Mouse (Mus musculus): Measurements from ENCODE around the gene Cox15. TPM values are rescaled to one million over a fixed set of nuclear protein-coding genes. Genes with fewer than 3 reads are reported as not detected.

The Cox15 gene
- polyA plus RNA-seq (2012; ENCODE audit: insufficient read depth, low replicate concordance): 0.56 and 2.6 TPM in 2 replicates

DNA sequence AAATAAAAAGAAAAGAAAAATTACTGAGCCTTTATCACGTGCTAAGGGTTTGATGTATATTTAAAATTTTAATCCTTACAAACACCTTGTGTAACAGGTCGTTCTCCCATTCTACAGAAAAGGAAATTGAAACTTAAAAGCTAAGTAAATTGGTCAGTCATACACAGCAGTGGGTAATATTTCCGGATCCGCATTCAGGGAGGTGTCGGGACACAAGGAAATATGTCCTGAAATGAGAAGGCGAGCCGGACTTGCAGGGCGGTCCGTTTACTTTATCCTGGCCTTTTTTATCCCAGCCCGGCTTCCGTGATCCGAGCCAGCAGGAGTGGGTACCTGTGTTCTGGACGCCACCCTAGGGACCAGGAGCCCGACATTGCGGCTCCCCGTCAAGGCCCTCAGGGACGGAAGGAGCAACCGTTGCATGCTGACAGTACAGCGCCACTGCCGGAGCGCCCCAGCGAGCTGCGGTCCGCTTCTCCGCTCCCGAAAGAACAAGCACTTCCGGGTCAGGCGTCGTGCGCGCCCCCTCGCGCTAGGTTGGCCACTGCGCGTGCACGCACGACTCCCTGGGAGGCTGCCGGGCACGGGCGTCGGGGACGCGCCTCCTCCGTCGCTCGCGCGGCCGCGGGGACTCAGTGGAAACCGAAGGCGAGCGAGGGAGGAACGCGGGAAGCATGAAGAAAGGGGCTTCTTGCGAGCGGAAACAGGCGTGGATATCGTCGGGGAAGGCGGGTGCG, at the start of gene Cox15, which contains the start of gene Cutc:
Cox15 (minus strand) TSS at position 512 of the 737 bp plus-strand sequence.
Cutc (plus strand) TSS at position 508 of the 737 bp plus-strand sequence.
- H3K4me1 ChIP-seq: peaks cover 63% of the 10 kb centered on the region
- H3K9me3 ChIP-seq: no peaks in the 10 kb centered on the region
- H3K36me3 ChIP-seq (replicated peaks; ENCODE audit: low read length): peaks cover 41% of the 10 kb centered on the region
- H3K27me3 ChIP-seq (replicated peaks): no peaks in the 10 kb centered on the region
- peak within 1 kb of the TSS; percentile 91 for H3K4me3 ChIP-seq (replicated peaks)
- TF ChIP-seq FLI1 (IDR thresholded peaks at IDR 0.05; ENCODE audit: low read length) (no peak), GATA1 (IDR thresholded peaks at IDR 0.05; ENCODE audit: borderline replicate concordance, low read length) (no peak)

DNA sequence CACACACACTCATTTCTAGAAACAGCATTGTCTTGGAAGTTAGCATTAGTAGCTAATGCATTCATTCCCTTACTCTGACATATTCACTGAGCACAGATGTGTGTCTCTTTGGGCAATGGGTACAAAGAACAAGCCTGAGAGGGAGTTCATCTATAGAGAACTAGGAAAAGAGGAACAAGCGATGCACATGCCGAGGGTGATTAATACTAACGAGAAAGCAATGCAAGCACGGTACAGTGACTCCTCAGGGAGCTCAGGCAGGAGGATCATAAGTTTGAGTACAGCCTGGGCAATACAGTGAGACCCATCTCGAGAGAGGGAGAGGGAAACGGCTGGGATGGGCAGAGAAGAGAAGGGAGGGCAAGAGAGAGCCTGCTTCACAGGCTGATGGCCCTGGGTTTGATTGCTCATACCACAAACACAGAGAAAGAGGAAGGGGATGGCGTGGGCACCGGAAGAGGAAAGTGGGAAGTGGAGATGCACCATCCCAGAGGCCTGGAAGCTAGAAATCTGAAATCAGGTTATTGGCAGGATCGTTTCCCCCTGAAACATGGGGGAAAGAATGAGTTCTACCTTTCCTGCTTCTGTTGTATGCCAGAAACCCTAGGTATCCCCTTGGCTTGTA, 48.7 kb upstream of the Cox15 start:
- TF ChIP-seq GATA1 (IDR thresholded peaks at IDR 0.05; ENCODE audit: borderline replicate concordance, low read length): no peak
- TF ChIP-seq FLI1 (IDR thresholded peaks at IDR 0.05; ENCODE audit: low read length): no peak
- Histone ChIP-seq H3K27me3 (replicated peaks) (peaks cover 27% of the 10 kb centered on the region), H3K4me1 (no peaks in the 10 kb centered on the region; the same call in 1 of the 2 replicates), H3K9me3 (no peaks in the 10 kb centered on the region), H3K4me3 (replicated peaks) (peak overlapping the region; percentile 57), H3K36me3 (replicated peaks; ENCODE audit: low read length) (no peaks in the 10 kb centered on the region)

DNA sequence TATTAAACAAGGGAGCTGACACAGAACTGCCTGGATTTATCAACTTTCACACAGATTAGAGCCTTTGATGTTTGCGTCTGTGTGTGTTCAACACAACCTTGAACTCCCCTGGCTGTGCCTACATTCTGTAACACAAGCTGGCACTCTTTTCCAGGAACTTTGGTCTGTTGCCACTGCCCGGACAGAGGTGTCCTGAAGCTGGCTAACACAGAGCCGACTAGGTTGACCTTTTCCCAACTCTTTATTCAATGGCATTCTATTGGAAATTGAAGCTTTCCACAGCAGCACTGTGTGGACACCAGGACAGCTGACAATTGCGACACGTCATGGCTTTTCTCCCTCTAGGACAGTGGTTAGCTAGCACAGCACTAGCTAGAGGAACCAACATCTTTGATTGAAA, 44.4 kb upstream of the Cox15 start:
- H3K4me3 ChIP-seq (replicated peaks): no peak overlapping the region
- no peaks in the 10 kb centered on the region; the same call in 1 of the 2 replicates for H3K4me1 ChIP-seq
- peaks cover 22% of the 10 kb centered on the region for H3K27me3 ChIP-seq (replicated peaks)
- no peaks in the 10 kb centered on the region for H3K9me3 ChIP-seq
- TF ChIP-seq GATA1 (IDR thresholded peaks at IDR 0.05; ENCODE audit: borderline replicate concordance, low read length): no peak
- TF ChIP-seq FLI1 (IDR thresholded peaks at IDR 0.05; ENCODE audit: low read length): no peak
- no peaks in the 10 kb centered on the region for H3K36me3 ChIP-seq (replicated peaks; ENCODE audit: low read length)

DNA sequence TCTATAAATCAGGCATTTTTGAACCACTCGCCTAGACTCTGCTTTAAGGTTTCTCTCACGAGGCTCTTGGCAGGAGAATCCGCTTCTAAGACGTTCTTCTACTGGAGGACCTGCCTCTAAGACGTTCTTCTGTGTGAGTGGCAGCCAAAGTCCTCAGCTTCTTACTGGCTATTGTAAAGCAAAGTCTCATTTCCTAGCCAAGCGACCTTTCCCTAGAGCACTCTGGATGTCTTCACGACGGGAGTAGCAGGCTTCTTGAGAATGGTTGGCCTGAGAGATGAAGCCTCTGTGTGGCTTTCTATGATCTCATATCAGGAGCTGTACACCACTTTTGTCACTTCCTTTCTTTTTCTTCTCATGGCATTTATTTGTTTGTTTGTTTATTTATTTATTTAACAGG, 42.7 kb upstream of the Cox15 start:
- TF ChIP-seq FLI1 (IDR thresholded peaks at IDR 0.05; ENCODE audit: low read length) (no peak), GATA1 (IDR thresholded peaks at IDR 0.05; ENCODE audit: borderline replicate concordance, low read length) (no peak)
- H3K4me1 ChIP-seq: no peaks in the 10 kb centered on the region
- no peaks in the 10 kb centered on the region for H3K9me3 ChIP-seq
- H3K4me3 ChIP-seq (replicated peaks): no peak overlapping the region
- no peaks in the 10 kb centered on the region for H3K36me3 ChIP-seq (replicated peaks; ENCODE audit: low read length)
- H3K27me3 ChIP-seq (replicated peaks): peaks cover 13% of the 10 kb centered on the region

DNA sequence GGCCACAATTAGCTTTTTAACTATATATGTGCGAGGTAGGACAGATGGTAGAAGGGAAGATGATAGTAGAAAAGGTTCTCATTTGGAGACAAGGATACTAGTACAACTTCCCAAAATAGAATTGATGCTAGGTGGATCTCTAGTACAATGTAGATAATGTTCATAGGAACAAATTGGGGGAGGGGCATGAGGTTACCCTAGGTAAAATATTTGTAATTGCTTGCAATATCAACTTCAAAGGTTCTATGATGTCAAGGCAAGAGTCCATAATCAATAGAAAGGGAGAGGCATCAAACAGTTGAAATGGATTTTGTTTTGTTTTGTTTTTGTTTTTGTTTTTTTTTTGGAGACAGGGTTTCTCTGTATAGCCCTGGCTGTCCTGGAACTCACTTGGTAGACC, 41.2 kb upstream of the Cox15 start:
- no peak for TF ChIP-seq GATA1 (IDR thresholded peaks at IDR 0.05; ENCODE audit: borderline replicate concordance, low read length)
- TF ChIP-seq FLI1 (IDR thresholded peaks at IDR 0.05; ENCODE audit: low read length): no peak
- Histone ChIP-seq H3K4me1 (no peaks in the 10 kb centered on the region; the same call in 1 of the 2 replicates), H3K9me3 (no peaks in the 10 kb centered on the region), H3K4me3 (replicated peaks) (no peak overlapping the region), H3K27me3 (replicated peaks) (peaks cover 5% of the 10 kb centered on the region), H3K36me3 (replicated peaks; ENCODE audit: low read length) (no peaks in the 10 kb centered on the region)

DNA sequence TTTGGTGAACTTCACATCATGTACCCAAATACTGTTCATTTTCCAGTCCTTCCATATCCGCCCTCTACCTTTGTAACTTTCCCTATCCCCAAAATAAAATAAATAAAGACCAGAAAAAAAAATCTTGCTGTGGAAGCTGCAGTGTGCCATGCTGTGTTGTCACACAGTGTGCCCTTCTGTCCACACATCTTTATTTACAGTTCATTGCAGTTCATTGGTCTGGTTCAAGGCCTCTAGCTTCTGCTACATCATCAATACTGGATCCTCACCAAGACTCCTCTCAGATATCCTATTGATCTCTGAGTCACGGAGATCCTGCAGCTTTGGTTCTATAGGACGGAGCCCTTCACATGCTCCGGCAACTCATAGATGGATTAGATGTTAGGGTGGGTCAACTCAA, 39.7 kb upstream of the Cox15 start:
- Histone ChIP-seq H3K9me3 (no peaks in the 10 kb centered on the region), H3K36me3 (replicated peaks; ENCODE audit: low read length) (no peaks in the 10 kb centered on the region), H3K27me3 (replicated peaks) (peaks cover 5% of the 10 kb centered on the region), H3K4me3 (replicated peaks) (no peak overlapping the region), H3K4me1 (peaks cover 3% of the 10 kb centered on the region)
- TF ChIP-seq FLI1 (IDR thresholded peaks at IDR 0.05; ENCODE audit: low read length) (no peak), GATA1 (IDR thresholded peaks at IDR 0.05; ENCODE audit: borderline replicate concordance, low read length) (no peak)

DNA sequence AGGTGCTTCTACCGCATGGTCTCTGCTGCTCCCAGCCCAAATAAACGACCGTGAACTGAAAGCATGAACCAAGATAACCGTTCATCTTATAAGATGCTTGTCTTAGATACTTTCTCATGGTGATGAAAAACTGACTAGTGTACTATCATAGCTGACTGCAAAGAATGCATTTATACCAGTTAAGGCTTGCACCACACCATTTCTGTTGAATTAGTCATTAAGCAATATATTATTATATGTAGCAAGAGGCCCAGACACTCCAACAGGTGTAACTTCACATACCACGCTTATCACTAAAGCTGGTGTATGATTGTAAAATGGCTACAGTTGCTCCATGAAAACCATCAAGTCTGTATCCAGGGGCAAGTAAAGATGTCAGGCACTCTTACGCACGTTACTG, 37.0 kb upstream of the Cox15 start:
- peaks cover 5% of the 10 kb centered on the region for H3K27me3 ChIP-seq (replicated peaks)
- H3K4me1 ChIP-seq: peaks cover 15% of the 10 kb centered on the region
- H3K4me3 ChIP-seq (replicated peaks): no peak overlapping the region
- TF ChIP-seq GATA1 (IDR thresholded peaks at IDR 0.05; ENCODE audit: borderline replicate concordance, low read length) (no peak), FLI1 (IDR thresholded peaks at IDR 0.05; ENCODE audit: low read length) (no peak)
- no peaks in the 10 kb centered on the region for H3K9me3 ChIP-seq
- no peaks in the 10 kb centered on the region for H3K36me3 ChIP-seq (replicated peaks; ENCODE audit: low read length)

DNA sequence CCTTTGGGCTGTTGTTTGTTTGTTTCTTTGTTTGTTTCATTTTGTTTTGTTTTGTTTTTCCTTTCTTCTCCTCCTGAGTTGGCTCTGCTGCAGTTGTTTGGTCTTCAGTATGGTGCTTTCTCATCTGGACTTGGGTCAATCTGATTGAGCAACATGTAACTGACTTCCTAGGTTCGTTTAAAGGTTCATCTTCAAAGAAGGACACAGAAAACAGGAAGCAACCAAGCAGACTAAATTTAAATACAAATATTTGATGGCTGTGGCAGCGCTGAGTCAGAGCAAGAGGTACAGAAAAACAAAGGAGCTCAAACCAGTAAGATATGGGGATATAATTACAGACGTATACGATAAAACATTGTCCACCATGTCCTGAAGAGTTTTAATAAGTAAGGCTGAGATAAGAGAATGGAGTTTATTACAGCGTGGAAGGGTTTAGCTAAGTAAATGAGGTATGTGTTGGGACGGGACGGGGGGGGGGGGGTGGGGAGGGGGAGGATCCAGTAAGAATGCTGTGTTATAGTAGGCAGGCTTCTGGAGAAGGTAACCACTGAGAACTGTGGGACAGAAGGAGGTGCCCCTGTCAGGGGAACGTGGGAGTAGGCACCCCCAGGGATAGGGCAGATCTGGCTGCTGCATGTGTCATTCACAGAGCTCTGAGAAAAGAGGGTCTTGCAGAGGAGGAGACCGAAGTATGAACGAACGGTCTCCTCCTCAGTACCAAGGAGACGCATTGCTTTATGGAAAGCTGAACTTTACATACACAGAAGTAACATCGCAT, 33.6 kb upstream of the Cox15 start:
- H3K36me3 ChIP-seq (replicated peaks; ENCODE audit: low read length): no peaks in the 10 kb centered on the region
- H3K4me3 ChIP-seq (replicated peaks): no peak overlapping the region
- peaks cover 22% of the 10 kb centered on the region for H3K4me1 ChIP-seq
- TF ChIP-seq GATA1 (IDR thresholded peaks at IDR 0.05; ENCODE audit: borderline replicate concordance, low read length) (no peak), FLI1 (IDR thresholded peaks at IDR 0.05; ENCODE audit: low read length) (no peak)
- H3K9me3 ChIP-seq: no peaks in the 10 kb centered on the region
- no peaks in the 10 kb centered on the region for H3K27me3 ChIP-seq (replicated peaks)

DNA sequence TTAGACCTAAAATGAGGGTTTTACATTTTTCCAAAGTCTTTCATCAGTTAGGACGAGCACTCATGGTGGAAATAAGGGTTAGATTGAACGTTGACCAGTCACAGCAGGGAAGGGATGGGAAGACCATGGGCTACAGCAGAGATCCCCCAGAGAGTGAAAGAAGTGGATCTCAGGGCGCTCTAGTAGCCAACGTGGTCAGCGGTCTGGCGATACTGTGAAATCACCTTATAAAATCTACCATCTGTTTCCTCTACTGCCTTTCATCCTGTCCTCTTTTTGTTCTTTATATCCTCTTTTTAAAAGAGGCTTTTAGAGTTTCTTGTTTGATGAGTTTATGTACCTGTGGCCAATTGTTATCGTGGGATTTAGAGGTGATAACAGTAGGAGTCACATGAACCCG, 32.0 kb upstream of the Cox15 start:
- no peak for TF ChIP-seq GATA1 (IDR thresholded peaks at IDR 0.05; ENCODE audit: borderline replicate concordance, low read length)
- TF ChIP-seq FLI1 (IDR thresholded peaks at IDR 0.05; ENCODE audit: low read length): no peak
- H3K9me3 ChIP-seq: no peaks in the 10 kb centered on the region
- no peaks in the 10 kb centered on the region for H3K27me3 ChIP-seq (replicated peaks)
- no peaks in the 10 kb centered on the region for H3K36me3 ChIP-seq (replicated peaks; ENCODE audit: low read length)
- no peak overlapping the region for H3K4me3 ChIP-seq (replicated peaks)
- peaks cover 22% of the 10 kb centered on the region for H3K4me1 ChIP-seq

Data from megakaryocyte, embryonic 14.5 days (primary cell).